Mouse (Mus musculus) brain, embryonic 14.5 days (tissue): ENCODE data around the gene Tfip11. TPM values are rescaled to one million over a fixed set of nuclear protein-coding genes. Genes with fewer than 3 reads are reported as not detected.

Experiments used
- DNase-seq: peaks from one replicate; pipeline ENCODE4 v3.0.0-alpha.2; 2011; ENCODE audit warnings: low read depth
- CTCF ChIP-seq: fragments of 200-500 bp; IDR thresholded peaks from 2 replicates; pipeline ENCODE4 v1.5.1; 2012; ENCODE audit warnings: inconsistent platforms, mild to moderate bottlenecking, moderate library complexity, borderline replicate concordance; ENCODE audit not compliant: insufficient read depth, insufficient read length; ENCODE audit errors: extremely low read depth
- POLR2A ChIP-seq: fragments of 200-500 bp; IDR thresholded peaks from 2 replicates; pipeline ENCODE4 v1.6.1; 2012; ENCODE audit warnings: mild to moderate bottlenecking, inconsistent platforms, borderline replicate concordance; ENCODE audit not compliant: poor library complexity, insufficient read depth, insufficient read length, severe bottlenecking; ENCODE audit errors: extremely low read depth
- polyA plus RNA-seq: library from polyadenylated mRNA; depleted of rRNA; stranded (reverse); fragments of >200 nt; gene quantifications from 2 replicates; pipeline ENCODE4 v1.2.3, GENCODE M21; 2012

Gene Tfip11
- polyA plus RNA-seq, 1 experiment = 44.6 TPM

DNA sequence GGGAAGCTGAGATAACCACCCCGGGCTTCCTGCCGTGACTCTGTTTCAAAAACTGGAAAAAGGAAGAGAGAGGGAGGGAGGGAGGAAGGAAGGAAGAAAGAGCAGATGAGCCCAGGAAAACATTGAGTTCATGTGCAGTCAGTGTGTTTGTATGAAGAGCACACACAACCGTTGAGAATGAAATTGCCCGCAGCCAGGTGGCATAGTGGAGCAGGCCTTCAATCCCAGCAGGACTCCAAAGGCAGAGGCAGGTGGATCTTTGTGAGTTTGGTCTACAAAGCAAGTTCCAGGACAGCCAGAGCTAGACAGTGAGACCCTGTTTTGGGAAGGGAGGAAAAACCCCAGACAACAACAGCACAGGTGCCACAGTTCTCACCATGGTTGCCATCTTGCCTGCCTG is 41.2 kb downstream of the Tfip11 start:
- no peak for DNase-seq
- no peak for TF ChIP-seq CTCF

DNA sequence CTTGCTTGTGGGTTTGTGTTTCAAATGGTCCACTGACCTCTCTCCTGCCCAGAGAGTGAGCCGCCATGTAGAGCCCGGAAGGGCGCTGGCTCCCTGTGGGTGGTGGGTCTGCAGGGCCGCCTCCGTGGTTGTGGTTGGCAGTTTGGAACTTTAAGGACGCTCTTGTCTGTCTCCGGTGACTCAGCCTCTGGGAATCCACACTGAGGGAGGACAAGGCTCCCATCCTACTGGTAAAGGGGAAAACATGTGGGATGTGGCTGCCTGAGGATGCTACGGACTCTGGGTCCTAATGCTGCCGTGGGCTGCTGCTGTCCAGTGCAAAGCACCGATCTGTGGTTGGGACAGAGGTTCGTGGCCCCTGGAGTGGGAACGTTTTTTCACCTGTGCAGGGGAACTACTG is 41.8 kb downstream of the Tfip11 start:
- TF ChIP-seq POLR2A = no peak
- no peak for TF ChIP-seq CTCF
- no peak for DNase-seq

DNA sequence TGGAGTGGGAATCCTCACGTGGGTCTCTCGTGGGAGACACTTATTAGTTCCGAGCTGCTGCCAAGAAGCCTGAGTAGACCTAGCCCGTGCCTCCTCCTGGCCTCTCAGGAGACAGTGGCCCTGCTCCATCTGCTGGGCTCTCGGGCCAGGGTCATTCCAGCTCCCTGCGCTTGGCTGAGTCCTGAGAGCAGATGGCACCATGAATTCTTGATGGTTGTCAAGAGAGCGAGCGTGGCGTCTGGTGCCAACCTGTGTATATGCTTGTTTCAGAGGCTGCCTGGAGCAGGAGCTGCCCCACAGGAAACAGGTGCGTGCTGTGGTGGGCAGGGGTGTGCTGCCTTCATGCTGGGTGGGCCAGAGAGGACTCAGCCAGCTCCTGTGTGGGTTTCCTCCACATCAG is 42.5 kb downstream of the Tfip11 start:
- peak; percentile 66 for DNase-seq
- TF ChIP-seq CTCF (no peak), POLR2A (no peak)

DNA sequence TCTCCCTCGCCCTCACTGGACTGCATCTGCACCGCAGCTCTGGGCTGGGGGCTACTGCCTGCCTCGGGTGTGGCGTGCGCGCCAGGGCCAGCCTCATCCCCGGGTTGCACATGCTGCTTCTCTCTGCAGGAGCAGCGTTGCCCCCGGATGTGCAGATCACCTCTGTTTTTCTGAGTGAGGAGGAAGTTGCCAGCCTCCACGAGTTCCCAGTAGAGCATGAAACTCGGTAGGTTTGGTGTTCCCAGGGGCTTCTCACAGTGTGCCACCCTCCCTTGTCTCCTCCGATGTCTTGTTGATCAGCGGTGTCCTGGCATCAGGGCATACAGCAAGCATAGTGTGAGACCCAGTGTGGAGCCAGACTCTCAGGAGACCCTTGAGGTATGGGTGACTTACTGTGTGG is 43.2 kb downstream of the Tfip11 start:
- TF ChIP-seq CTCF (no peak), POLR2A (no peak)
- no peak for DNase-seq

DNA sequence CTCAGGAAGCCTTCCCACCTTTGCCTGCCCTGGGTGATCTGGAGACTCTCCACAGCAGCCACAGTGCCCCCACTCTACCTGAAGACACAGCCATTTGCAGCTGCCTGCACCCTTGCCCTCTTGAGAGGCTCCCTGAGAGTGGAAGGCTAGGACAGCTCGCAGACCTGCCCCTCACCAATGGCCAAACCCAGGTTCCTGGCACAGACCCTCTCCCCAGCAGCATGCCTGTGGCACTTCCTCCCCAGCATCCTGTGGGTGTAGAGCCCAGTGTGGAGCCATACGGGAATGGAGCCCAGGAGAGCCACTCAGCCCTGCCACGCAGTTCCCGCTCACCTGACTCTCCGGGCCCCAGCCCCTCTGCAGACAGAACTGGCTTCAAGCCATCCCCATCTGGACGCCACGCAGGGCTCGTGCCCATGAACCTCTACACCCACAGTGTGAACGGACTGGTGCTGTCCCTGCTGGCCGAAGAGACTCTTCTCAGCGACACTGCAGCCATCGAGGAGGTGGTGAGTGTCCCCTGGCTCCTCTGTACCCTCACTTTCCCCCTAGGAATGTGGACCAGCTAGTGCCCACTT is 44.2 kb downstream of the Tfip11 start:
- no peak for DNase-seq

DNA sequence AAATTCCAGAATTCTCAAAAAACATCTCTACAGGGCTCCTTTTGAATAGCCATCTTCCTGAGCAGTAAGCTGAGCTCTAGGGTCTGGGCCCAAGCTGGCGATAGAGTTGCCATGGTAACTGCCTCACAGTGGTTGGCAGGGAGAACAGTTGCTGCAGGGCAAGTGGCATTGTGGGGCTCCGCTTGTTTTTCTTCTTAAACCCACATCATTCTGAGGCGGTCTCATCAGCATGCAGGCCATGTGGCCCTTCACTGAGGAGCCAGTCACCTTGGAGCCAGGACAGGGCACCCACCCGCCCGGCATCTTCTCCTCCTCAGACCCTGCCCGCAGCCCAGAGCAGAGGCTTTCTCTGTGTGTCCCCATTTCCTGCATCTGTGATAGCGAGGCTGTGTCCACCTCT is 45.8 kb downstream of the Tfip11 start:
- no peak for TF ChIP-seq CTCF
- no peak for TF ChIP-seq POLR2A
- DNase-seq = peak; percentile 98

More for the DNA sequence above, 44.2 kb downstream of the Tfip11 start:
- TF ChIP-seq CTCF (no peak), POLR2A (no peak)

DNA sequence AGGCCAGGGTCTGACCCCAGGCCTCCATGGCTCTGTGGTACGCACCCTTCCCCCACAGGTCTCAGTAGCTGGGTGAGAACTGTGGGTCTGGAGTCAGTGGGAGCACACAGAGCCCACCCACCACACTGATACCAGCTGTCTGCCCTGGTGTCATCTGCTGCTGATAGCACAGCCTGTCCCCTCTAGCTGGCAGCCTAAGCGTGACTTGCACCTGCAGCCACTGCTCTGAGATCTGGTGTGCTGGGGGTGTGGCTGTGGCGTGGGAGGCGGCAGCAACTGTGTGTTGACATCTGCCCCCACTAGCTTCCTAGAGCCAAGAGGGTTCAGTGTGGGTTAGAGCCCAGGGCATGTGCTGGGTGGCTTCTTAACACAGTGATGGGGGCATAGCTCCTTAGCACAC is 50.0 kb downstream of the Tfip11 start:
- no peak for DNase-seq
- TF ChIP-seq POLR2A (no peak), CTCF (no peak)

DNA sequence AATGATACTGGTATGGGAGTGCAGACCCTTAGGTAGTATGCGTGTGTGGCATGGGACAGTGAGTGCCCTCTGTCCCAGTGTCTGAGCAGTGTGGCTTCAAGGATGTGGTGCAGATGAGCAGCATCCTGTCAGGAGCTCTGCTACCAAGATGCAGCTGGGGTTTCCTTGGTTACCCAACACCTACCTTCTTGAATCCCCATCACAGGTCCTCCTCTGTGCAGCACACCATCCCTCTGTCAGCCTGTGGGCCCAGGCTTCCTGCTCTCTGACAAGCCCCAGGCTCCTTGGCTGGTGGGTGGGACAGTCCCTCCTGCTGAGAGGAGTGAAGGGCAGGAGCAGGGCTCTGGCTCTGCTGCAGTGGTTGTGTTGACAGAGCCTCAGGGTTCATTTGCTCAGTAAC is 51.2 kb downstream of the Tfip11 start:
- TF ChIP-seq CTCF = no peak
- no peak for TF ChIP-seq POLR2A
- DNase-seq = no peak

DNA sequence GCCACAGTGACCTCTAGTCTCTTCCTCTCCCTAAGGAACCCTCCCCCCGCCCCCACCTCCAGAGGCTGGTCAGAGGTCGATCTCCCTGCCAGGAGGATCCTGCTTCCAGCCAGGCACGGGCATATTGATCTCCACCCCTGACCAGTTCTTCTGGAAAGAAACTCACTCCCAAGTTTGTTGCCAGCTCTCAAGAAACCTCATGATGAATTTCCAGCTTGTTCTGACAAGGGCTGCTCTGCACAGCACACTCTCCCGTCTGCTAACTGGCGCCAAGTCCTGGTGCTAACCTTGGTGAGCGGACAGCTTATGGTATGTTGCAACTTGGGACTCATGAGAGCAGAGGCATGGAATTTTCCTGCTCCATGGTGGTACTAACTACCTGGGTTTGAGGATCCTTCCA is 52.6 kb downstream of the Tfip11 start:
- DNase-seq = no peak
- TF ChIP-seq POLR2A = no peak
- TF ChIP-seq CTCF = no peak

DNA sequence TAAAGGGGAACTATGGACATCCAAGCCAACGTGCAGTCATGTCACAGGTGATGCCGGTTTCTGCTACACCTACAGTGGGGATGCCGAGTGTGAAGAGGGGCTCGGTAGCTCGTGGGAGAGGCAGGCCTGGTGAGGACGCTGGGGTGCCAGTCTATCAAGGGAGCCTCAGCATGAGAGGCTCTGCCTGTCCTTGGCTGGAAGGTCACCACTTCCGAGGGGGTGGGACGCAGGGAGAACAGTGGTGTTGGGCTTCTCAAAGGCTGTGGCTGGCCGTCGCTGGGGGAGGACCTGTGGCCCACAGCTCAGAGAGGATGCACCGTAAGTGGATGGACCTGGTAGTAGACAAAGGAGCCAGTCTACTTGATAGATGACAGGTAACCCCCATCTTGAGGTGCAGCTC is 55.0 kb downstream of the Tfip11 start:
- DNase-seq = no peak
- no peak for TF ChIP-seq CTCF

DNA sequence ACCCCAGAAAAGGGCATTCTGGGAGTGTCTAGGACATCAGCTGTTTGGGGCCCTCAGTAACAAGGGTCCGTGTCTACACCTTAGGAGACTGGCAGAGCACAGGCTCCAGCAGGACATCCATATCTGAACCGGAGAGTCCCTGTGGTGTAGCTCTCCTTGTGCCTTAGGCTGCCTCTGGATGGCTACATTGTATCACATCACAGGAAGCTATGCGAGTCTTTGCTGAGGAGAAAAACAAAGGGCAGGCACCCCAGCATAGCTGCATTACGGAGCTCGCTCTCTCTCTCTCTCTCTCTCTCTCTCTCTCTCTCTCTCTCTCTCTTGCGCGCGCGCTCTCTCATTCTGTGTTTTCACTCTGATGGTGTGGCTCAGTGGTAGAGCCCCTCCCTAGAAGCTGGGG is 55.9 kb downstream of the Tfip11 start:
- peak; percentile 56 for DNase-seq
- no peak for TF ChIP-seq POLR2A
- TF ChIP-seq CTCF = no peak

DNA sequence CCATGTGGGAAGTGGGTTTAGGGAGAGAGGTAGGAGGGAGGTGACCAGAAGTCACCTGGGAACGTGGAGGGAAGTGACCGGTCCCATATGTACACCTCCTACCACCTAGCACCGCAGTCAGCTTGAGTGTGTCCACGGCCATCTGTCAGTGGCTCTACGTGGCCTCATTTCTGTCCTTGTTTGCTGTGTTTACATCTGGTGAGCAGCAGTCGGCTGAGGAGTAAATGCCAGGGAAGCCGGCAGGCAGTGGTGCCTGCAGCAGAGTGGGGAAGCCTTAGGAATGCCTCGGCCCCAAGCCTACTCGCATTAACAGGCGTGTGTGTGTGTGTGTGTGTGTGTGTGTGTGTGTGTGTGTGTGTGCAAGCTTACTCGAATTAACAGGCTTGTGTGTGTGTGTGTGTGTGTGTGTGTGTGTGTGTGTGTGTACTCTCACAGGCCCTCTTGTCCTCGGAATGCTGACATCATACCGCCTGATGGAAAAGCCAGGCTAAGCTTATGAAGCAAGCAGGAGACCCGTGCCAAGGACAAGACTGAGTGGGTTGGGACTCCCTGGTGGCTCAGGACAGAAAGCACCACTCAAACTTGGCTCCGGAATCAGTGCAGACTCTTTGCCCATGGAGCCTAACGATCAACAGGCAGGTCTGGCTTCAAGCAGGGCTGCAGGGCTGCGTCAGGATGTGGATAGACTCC is 56.6 kb downstream of the Tfip11 start:
- peak; percentile 58 for DNase-seq

More for the DNA sequence above, 56.6 kb downstream of the Tfip11 start:
- no peak for TF ChIP-seq POLR2A
- TF ChIP-seq CTCF = no peak
